Mouse (Mus musculus) stomach, postnatal 0 days (tissue): Measurements from ENCODE around the gene Hexim2.

Source experiments
- CTCF ChIP-seq: IDR thresholded peaks from 2 replicates; pipeline ENCODE4 v1.5.1; 2016; ENCODE audit warnings: antibody characterized with exemption, low read depth, mild to moderate bottlenecking, moderate library complexity
- EP300 ChIP-seq: optimal IDR thresholded peaks from 2 replicates; pipeline ENCODE3; 2016; ENCODE audit warnings: antibody characterized with exemption

GRCm38 (mm10) chr11:103099352-103099940, 32.8 kb upstream of the Hexim2 start:
- TF ChIP-seq CTCF, result no peak
- no peak for TF ChIP-seq EP300
